Mouse (Mus musculus): ENCODE measurements around the gene Plekha5.

- TF ChIP-seq CTCF (IDR thresholded peaks at IDR 0.05; ENCODE audit: low read depth) (no peak), EP300 (IDR thresholded peaks at IDR 0.05; ENCODE audit: low read depth) (no peak)
Observed at GRCm38 (mm10) chr6:140480425-140481081, 56.7 kb downstream of the Plekha5 start.

Measured in liver, postnatal 0 days (tissue).